ENCODE assay signal across 36 mouse cellular contexts in genomic region chr1:114835926-114836325, GRCm38 (mm10).
"Had no signal": no experiment of that assay in that cellular context is flagged by ENCODE, and none has a peak within 500 bp of the region (broad histone marks: within the 10 kb centered on the region; RNA-seq: fewer than 3 reads in every experiment).

No protein-coding gene starts in this region.

- H3K4me1 ChIP-seq: heart, embryonic 10.5 days; heart, embryonic 12.5 days; heart, embryonic 13.5 days; heart, embryonic 15.5 days; hindbrain, embryonic 10.5 days; hindbrain, embryonic 12.5 days; hindbrain, embryonic 13.5 days; hindbrain, embryonic 15.5 days; intestine, embryonic 15.5 days; kidney, embryonic 15.5 days had no signal

- H3K4me3 ChIP-seq: heart, adult 2 months; heart, embryonic 10.5 days; heart, embryonic 12.5 days; heart, embryonic 13.5 days; heart, embryonic 15.5 days; hindbrain, embryonic 10.5 days; hindbrain, embryonic 12.5 days; hindbrain, embryonic 13.5 days; hindbrain, embryonic 15.5 days; intestine, embryonic 15.5 days; kidney, embryonic 15.5 days; layer of hippocampus, adult 2 months had no signal

- DNase-seq: heart, adult 2 months; heart, postnatal 10 days; heart, postnatal 14 days; heart, postnatal 36 days; heart, postnatal 4 days; kidney, adult 11 months; kidney, adult 18-20 months; kidney, adult 2 months; kidney, adult 8-10 months; kidney, adult 9 months; kidney, postnatal 10 days; kidney, postnatal 14 days; kidney, postnatal 25 days; kidney, postnatal 36 days; kidney, postnatal 4 days; layer of hippocampus, adult 9-11 months; layer of hippocampus, postnatal 36 days had no signal

- H3K27me3 ChIP-seq: heart, embryonic 12.5 days; heart, embryonic 13.5 days; heart, embryonic 15.5 days; hindbrain, embryonic 12.5 days; hindbrain, embryonic 13.5 days; hindbrain, embryonic 15.5 days; intestine, embryonic 15.5 days; kidney, embryonic 15.5 days had no signal

- H3K4me2 ChIP-seq: heart, embryonic 11.5 days; heart, embryonic 12.5 days; heart, embryonic 13.5 days; heart, embryonic 15.5 days; hindbrain, embryonic 12.5 days; hindbrain, embryonic 13.5 days; hindbrain, embryonic 14.5 days; hindbrain, embryonic 15.5 days; intestine, embryonic 15.5 days; kidney, embryonic 15.5 days had no signal

- H3K27ac ChIP-seq: heart, adult 2 months; heart, embryonic 10.5 days; heart, embryonic 13.5 days; heart, embryonic 15.5 days; hindbrain, embryonic 10.5 days; hindbrain, embryonic 12.5 days; hindbrain, embryonic 13.5 days; hindbrain, embryonic 14.5 days; hindbrain, embryonic 15.5 days; hindbrain, postnatal 0 days; intestine, embryonic 15.5 days; kidney, embryonic 15.5 days; kidney, postnatal 0 days; layer of hippocampus, adult 2 months had no signal

- H3K9me3 ChIP-seq: heart, embryonic 10.5 days; heart, embryonic 12.5 days; heart, embryonic 13.5 days; heart, embryonic 15.5 days; hindbrain, embryonic 10.5 days; hindbrain, embryonic 12.5 days; hindbrain, embryonic 13.5 days; hindbrain, embryonic 15.5 days; intestine, embryonic 15.5 days; kidney, embryonic 15.5 days had no signal

- H3K36me3 ChIP-seq: heart, embryonic 10.5 days; heart, embryonic 12.5 days; heart, embryonic 13.5 days; heart, embryonic 15.5 days; hindbrain, embryonic 10.5 days; hindbrain, embryonic 12.5 days; hindbrain, embryonic 13.5 days; hindbrain, embryonic 15.5 days; intestine, embryonic 15.5 days; kidney, embryonic 15.5 days had no signal

- H3K9ac ChIP-seq: heart, embryonic 12.5 days; heart, embryonic 13.5 days; heart, embryonic 15.5 days; hindbrain, embryonic 12.5 days; hindbrain, embryonic 13.5 days; hindbrain, embryonic 14.5 days; hindbrain, embryonic 15.5 days; intestine, embryonic 15.5 days; kidney, embryonic 15.5 days had no signal

- ATAC-seq: hindbrain, embryonic 16.5 days; hindbrain, postnatal 0 days; inflammation-experienced regulatory T-cells, adult 6 months; intestine, embryonic 15.5 days; intestine, embryonic 16.5 days; intestine, postnatal 0 days had no signal
